In genomic region chr1:180198959-180199714, GRCm38 (mm10) we compare ENCODE assay signal across 8 mouse cellular contexts. TPM values are rescaled to one million over a fixed set of nuclear protein-coding genes. Genes with fewer than 3 reads are reported as not detected.
DNase-seq lines count a peak whose midpoint lies in the region; ATAC-seq lines count a peak whose summit lies in the region.

Gene Coq8a, minus strand, starts transcription at chr1:180199602.

- H3K27me3 ChIP-seq in liver, embryonic 16.5 days (ENCODE audit: control insufficient read depth, insufficient read depth, low read depth, low read length), result no peaks in the 10 kb centered on the region
- H3K27me3 ChIP-seq in liver, embryonic 11.5 days (replicated peaks; ENCODE audit: control insufficient read depth, insufficient read depth, low read length), result no peaks in the 10 kb centered on the region
- H3K27me3 ChIP-seq in heart, embryonic 15.5 days, result no peaks in the 10 kb centered on the region

- 20% methylated on average over 4 of the region's 4 CpGs for WGBS in liver, embryonic 16.5 days (ENCODE audit: insufficient replicate concordance)
- WGBS in liver, embryonic 11.5 days, result 45% methylated on average over 4 of the region's 4 CpGs
- whole genome bisulfite sequencing in heart, embryonic 15.5 days, result 53% methylated on average over 4 of the region's 4 CpGs

- no peaks in the 10 kb centered on the region for H3K9me3 ChIP-seq in liver, embryonic 16.5 days (replicated peaks; ENCODE audit: control insufficient read depth, low read length)
- H3K9me3 ChIP-seq in liver, embryonic 11.5 days (ENCODE audit: control insufficient read depth, low read length), result no peaks in the 10 kb centered on the region
- H3K9me3 ChIP-seq in heart, embryonic 15.5 days (replicated peaks), result no peaks in the 10 kb centered on the region

- no peak within 1 kb of the TSS for H3K27ac ChIP-seq in liver, embryonic 16.5 days (ENCODE audit: low read length)
- no peak within 1 kb of the TSS for H3K27ac ChIP-seq in liver, embryonic 11.5 days (ENCODE audit: low read depth, low read length)
- H3K27ac ChIP-seq in heart, embryonic 15.5 days, result no peak within 1 kb of the TSS

- no peak within 1 kb of the TSS for H3K9ac ChIP-seq in liver, embryonic 16.5 days (ENCODE audit: low read depth, low read length)
- H3K9ac ChIP-seq in liver, embryonic 11.5 days (ENCODE audit: low read depth, low read length), result no peak within 1 kb of the TSS
- H3K9ac ChIP-seq in heart, embryonic 15.5 days, result no peak within 1 kb of the TSS

- H3K4me1 ChIP-seq in liver, embryonic 16.5 days (ENCODE audit: control insufficient read depth, low read depth, low read length), result peaks cover 14% of the 10 kb centered on the region
- H3K4me1 ChIP-seq in liver, embryonic 11.5 days (replicated peaks; ENCODE audit: control insufficient read depth, insufficient read depth, low read length), result peaks cover 13% of the 10 kb centered on the region
- H3K4me1 ChIP-seq in heart, embryonic 15.5 days (replicated peaks), result peaks cover 15% of the 10 kb centered on the region; the same call in 1 of the 2 replicates

- no peak for ATAC-seq in liver, embryonic 16.5 days (ENCODE audit: low read depth)
- no peak for ATAC-seq in liver, embryonic 11.5 days (replicated peaks; ENCODE audit: low FRiP score)
- no peak for ATAC-seq in heart, embryonic 15.5 days (replicated peaks; ENCODE audit: insufficient number of reproducible peaks, insufficient read depth, low FRiP score, low read depth)

- H3K4me3 ChIP-seq in liver, embryonic 16.5 days (ENCODE audit: low read depth, low read length), result no peak within 1 kb of the TSS
- no peak within 1 kb of the TSS for H3K4me3 ChIP-seq in liver, embryonic 11.5 days (ENCODE audit: low read depth, low read length)
- no peak within 1 kb of the TSS for H3K4me3 ChIP-seq in heart, embryonic 15.5 days

- no peaks in the 10 kb centered on the region for H3K36me3 ChIP-seq in liver, embryonic 16.5 days (ENCODE audit: control insufficient read depth, insufficient read depth)
- no peaks in the 10 kb centered on the region for H3K36me3 ChIP-seq in liver, embryonic 11.5 days (ENCODE audit: control insufficient read depth, insufficient read depth, low read length)
- no peaks in the 10 kb centered on the region for H3K36me3 ChIP-seq in heart, embryonic 15.5 days

- H3K4me2 ChIP-seq in liver, embryonic 16.5 days (ENCODE audit: low read depth, low read length), result no peak within 1 kb of the TSS
- H3K4me2 ChIP-seq in liver, embryonic 11.5 days, result no peak within 1 kb of the TSS
- no peak within 1 kb of the TSS for H3K4me2 ChIP-seq in heart, embryonic 15.5 days

- no peak for DNase-seq in liver, embryonic 11.5 days (ENCODE audit: low spot score)
- DNase-seq in adrenal gland, postnatal 25 days, result no peak
- DNase-seq in natural killer cell, adult 2 months (ENCODE audit: low spot score in 2 of 2), result peak; percentile 69 to 82
- DNase-seq in ovary, postnatal 36 days (ENCODE audit: low spot score), result no peak
- no peak for DNase-seq in right cerebral cortex, adult 18-20 months
- DNase-seq in urinary bladder, postnatal 25 days (ENCODE audit: low spot score), result no peak

RNA-seq across cellular contexts. Expression of gene Coq8a, which starts in this region (rescaled TPM):
- polyA plus RNA-seq in liver, embryonic 16.5 days (2015; fragmentation: Nextera tagmentation; extraction: Ambion mirVana), result 37.0 and 43.7 TPM in 2 replicates
- polyA plus RNA-seq in liver, embryonic 11.5 days (2014; fragmentation: Nextera tagmentation; extraction: Ambion mirVana), result 6.7 and 9.3 TPM in 2 replicates
- 196 and 358 TPM in 2 replicates for total RNA-seq in adrenal gland, postnatal 25 days (2021)
- polyA plus RNA-seq in heart, embryonic 15.5 days (2015; fragmentation: Nextera tagmentation; extraction: Ambion mirVana), result 55.3 and 66.7 TPM in 2 replicates

Comparison
In these comparisons a context has a peak if more than half of its experiments do, and no peak if none do; other contexts are left out.
1. DNase-seq: peak in natural killer cell, adult 2 months (2 of 2); none in liver, embryonic 11.5 days (single experiment), adrenal gland, postnatal 25 days (single experiment), ovary, postnatal 36 days (single experiment), right cerebral cortex, adult 18-20 months (single experiment) and urinary bladder, postnatal 25 days (single experiment).